Mouse (Mus musculus) forebrain, postnatal 0 days (tissue): ENCODE data around the gene Xkr8. TPM values are rescaled to one million over a fixed set of nuclear protein-coding genes. Genes with fewer than 3 reads are reported as not detected.

ENCODE experiments used
- ATAC-seq: fragments of 200-750 bp; cut with Nextera tagmentation; 2 replicates; pipeline ENCODE4 v1.8.0; 2017; ENCODE audit warnings: mild to moderate bottlenecking, moderate library complexity
- DNase-seq: peaks from one replicate; pipeline ENCODE4 v3.0.0-alpha.2; 2015
- H3K27ac ChIP-seq: fragments of 300-500 bp; sonication (generic); 2 replicates; pipeline ENCODE4 v1.5.1; 2014; ENCODE audit warnings: low read depth, mild to moderate bottlenecking, antibody characterized with exemption, low read length, moderate library complexity, mixed read lengths
- H3K27me3 ChIP-seq: fragments of 300-500 bp; sonication (generic); 2 replicates; pipeline ENCODE4 v1.6.1; 2014; ENCODE audit warnings: mild to moderate bottlenecking, low read length, mixed read lengths; ENCODE audit not compliant: insufficient read depth
- H3K36me3 ChIP-seq: fragments of 300-500 bp; sonication (generic); 2 replicates; pipeline ENCODE4 v1.6.1; 2014; ENCODE audit warnings: mild to moderate bottlenecking, moderate library complexity; ENCODE audit not compliant: insufficient read depth
- H3K4me1 ChIP-seq: fragments of 300-500 bp; sonication (generic); 2 replicates; pipeline ENCODE4 v1.6.1; 2014; ENCODE audit warnings: antibody characterized with exemption; ENCODE audit not compliant: insufficient read depth
- H3K4me2 ChIP-seq: fragments of 300-500 bp; sonication (generic); 2 replicates; pipeline ENCODE4 v1.6.1; 2014; ENCODE audit warnings: low read depth, mild to moderate bottlenecking, moderate library complexity
- H3K4me3 ChIP-seq: fragments of 300-500 bp; sonication (generic); 2 replicates; pipeline ENCODE4 v1.5.1; 2014; ENCODE audit warnings: low read depth, low read length, mixed read lengths
- H3K9ac ChIP-seq: fragments of 300-500 bp; sonication (generic); 2 replicates; pipeline ENCODE4 v1.6.1; 2014; ENCODE audit warnings: mild to moderate bottlenecking
- H3K9me3 ChIP-seq: fragments of 300-500 bp; sonication (generic); 2 replicates; pipeline ENCODE4 v1.6.1; 2016; ENCODE audit warnings: low read length
- CTCF ChIP-seq: sonication (generic); IDR thresholded peaks from 2 replicates; pipeline ENCODE4 v1.5.1; 2016; ENCODE audit warnings: antibody characterized with exemption, control low read depth, low read depth
- WGBS: fragments of 180-500 bp; shearing (Covaris S2); extraction: QIAGEN DNeasy Blood & Tissue Kit; methylation state at CpG from one replicate; pipeline ENCODE4 v1.1.7; 2014; 5-methylcytosine and 5-hydroxymethylcytosine counted together
- polyA plus RNA-seq: library from polyadenylated mRNA; unstranded; fragments of >200 nt; fragmentation: Nextera tagmentation; extraction: Ambion mirVana; gene quantifications from 2 replicates; pipeline ENCODE4 v1.2.1, GENCODE M21; 2015
- total RNA-seq: library from RNA; depleted of rRNA; stranded (reverse); fragments of >200 nt; gene quantifications from 2 replicates; pipeline ENCODE4 v1.2.3, GENCODE M21; 2014; rRNA removed

Gene Xkr8
- total and polyA plus RNA-seq, 2 experiments from 2014 or later, result 3.8 to 5.2 TPM

- Histone ChIP-seq H3K4me3 (no peak overlapping the region), H3K9me3 (no peaks in the 10 kb centered on the region), H3K9ac (no peak overlapping the region), H3K4me2 (no peak overlapping the region), H3K4me1 (no peaks in the 10 kb centered on the region), H3K27ac (no peak overlapping the region), H3K27me3 (no peaks in the 10 kb centered on the region), H3K36me3 (peaks cover 35% of the 10 kb centered on the region)
- WGBS, result 86% methylated on average over 7 of the region's 7 CpGs
- ATAC-seq (no peak), DNase-seq (peak; percentile 2)
- peak; percentile 58 for TF ChIP-seq CTCF
Observed at GRCm38 (mm10) chr4:132676771-132677539, 55.4 kb downstream of the Xkr8 start.

Other genes with a start within 250 kb of the Xkr8 start
- gene Sesn2, start 222.0 kb downstream of the Xkr8 start, total RNA-seq, result 6.3 and 15.1 TPM in 2 replicates
- gene Sesn2, start 222.0 kb downstream of the Xkr8 start, polyA plus RNA-seq, result 6.9 and 9.0 TPM in 2 replicates
- 898 and 1,334 TPM in 2 replicates for gene Atpif1, start 198.9 kb downstream of the Xkr8 start, total RNA-seq
- 1,829 and 2,415 TPM in 2 replicates for gene Atpif1, start 198.9 kb downstream of the Xkr8 start, polyA plus RNA-seq
- gene Dnajc8, start 197.0 kb downstream of the Xkr8 start, total RNA-seq, result 103 and 111 TPM in 2 replicates
- gene Dnajc8, start 197.0 kb downstream of the Xkr8 start, polyA plus RNA-seq, result 151 and 165 TPM in 2 replicates
- 0.38 TPM in 2 replicates for gene Ptafr, start 168.5 kb downstream of the Xkr8 start, total RNA-seq
- 0.23 and 0.38 TPM in 2 replicates for gene Ptafr, start 168.5 kb downstream of the Xkr8 start, polyA plus RNA-seq
- gene Eya3, start 93.6 kb downstream of the Xkr8 start, total RNA-seq, result 18.6 and 21.8 TPM in 2 replicates
- gene Eya3, start 93.6 kb downstream of the Xkr8 start, polyA plus RNA-seq, result 6.0 and 7.2 TPM in 2 replicates
- 0.54 and 0.57 TPM in 2 replicates for gene Smpdl3b, start 24.7 kb upstream of the Xkr8 start, total RNA-seq
- gene Smpdl3b, start 24.7 kb upstream of the Xkr8 start, polyA plus RNA-seq, result 0.89 and 1.1 TPM in 2 replicates
- gene Rpa2, start 35.8 kb upstream of the Xkr8 start, total RNA-seq, result 24.0 and 26.8 TPM in 2 replicates
- 32.6 and 39.1 TPM in 2 replicates for gene Rpa2, start 35.8 kb upstream of the Xkr8 start, polyA plus RNA-seq
- gene Themis2, start 63.8 kb upstream of the Xkr8 start, total RNA-seq, result 0.85 and 1.00 TPM in 2 replicates
- gene Themis2, start 63.8 kb upstream of the Xkr8 start, polyA plus RNA-seq, result 0.43 and 0.50 TPM in 2 replicates
- 76.4 and 77.8 TPM in 2 replicates for gene Ppp1r8, start 110.6 kb upstream of the Xkr8 start, total RNA-seq
- 42.7 and 47.7 TPM in 2 replicates for gene Ppp1r8, start 110.6 kb upstream of the Xkr8 start, polyA plus RNA-seq
- gene Stx12, start 152.0 kb upstream of the Xkr8 start, total RNA-seq, result 168 and 180 TPM in 2 replicates
- gene Stx12, start 152.0 kb upstream of the Xkr8 start, polyA plus RNA-seq, result 163 and 170 TPM in 2 replicates
- 27.9 and 29.8 TPM in 2 replicates for gene Fam76a, start 190.0 kb upstream of the Xkr8 start, total RNA-seq
- 28.0 and 41.0 TPM in 2 replicates for gene Fam76a, start 190.0 kb upstream of the Xkr8 start, polyA plus RNA-seq
- not detected in 2 replicates for gene Fgr, start 241.5 kb upstream of the Xkr8 start, total RNA-seq
- gene Fgr, start 241.5 kb upstream of the Xkr8 start, polyA plus RNA-seq, result 0.06 TPM in 2 replicates